Mouse (Mus musculus) kidney, adult 2 months (tissue): ENCODE results near the gene Ccdc88c.

Experiments
- CTCF ChIP-seq: fragments of 200-500 bp; conservative IDR thresholded peaks from 2 replicates; pipeline ENCODE4 v1.5.1; 2011; ENCODE audit warnings: low read depth, mild to moderate bottlenecking, control low read depth, low read length, moderate library complexity, mixed read lengths; ENCODE audit not compliant: insufficient read depth, insufficient read length
- POLR2A ChIP-seq: fragments of 200-500 bp; IDR thresholded peaks from one replicate; pipeline ENCODE4 v1.6.1; 2011; ENCODE audit warnings: low read depth, low read length, control low read depth

GRCm38 (mm10) chr12:100941361-100941760 lies 87.5 kb downstream of the Ccdc88c start:
- TF ChIP-seq CTCF (no peak), POLR2A (no peak)
